Mouse (Mus musculus) CH12.LX (cell line): ENCODE measurements around the gene Adpgk. TPM values are rescaled to one million over a fixed set of nuclear protein-coding genes. Genes with fewer than 3 reads are reported as not detected.

Source experiments
- DNase-seq: peaks from one replicate; pipeline ENCODE4 v3.0.0-alpha.2; 2013; ENCODE audit errors: extremely low read depth
- H3K27ac ChIP-seq: 2 replicates; pipeline ENCODE4 v1.5.1; 2012; ENCODE audit warnings: low read depth, mild to moderate bottlenecking, control low read depth, moderate library complexity; ENCODE audit not compliant: insufficient read depth
- H3K27me3 ChIP-seq: replicated peaks from 2 replicates; pipeline ENCODE3; 2012; ENCODE audit warnings: inconsistent platforms
- H3K36me3 ChIP-seq, 2 experiments: replicated peaks in 1 of 2; 2 replicates each; pipeline versions ENCODE3 to v1.6.1; 2012; ENCODE audit warnings: inconsistent platforms in 1 of 2, low read length in 1 of 2, mild to moderate bottlenecking in 1 of 2, mixed read lengths in 1 of 2, moderate library complexity in 1 of 2; ENCODE audit not compliant: control insufficient read depth in 1 of 2, insufficient read depth in 1 of 2
- H3K4me1 ChIP-seq, 2 experiments: 2 replicates each; pipeline ENCODE4 v1.6.1; 2012; ENCODE audit warnings: inconsistent platforms in 1 of 2, moderate library complexity in 1 of 2; ENCODE audit not compliant: insufficient read depth in 2 of 2, control insufficient read depth in 1 of 2
- H3K4me2 ChIP-seq: 2 replicates; pipeline ENCODE4 v1.6.1; 2012; ENCODE audit warnings: low read depth, mild to moderate bottlenecking, control low read depth; ENCODE audit not compliant: poor library complexity, insufficient read depth, severe bottlenecking
- H3K4me3 ChIP-seq, 3 experiments: fragments of 150-350 bp in 1 of 3; sonication (generic) in 1 of 3; replicated peaks in 1 of 3; 2 replicates each; pipeline versions ENCODE3 to v1.5.1; 2011 to 2012; ENCODE audit warnings: low read depth in 2 of 3, low read length in 2 of 3, mild to moderate bottlenecking in 2 of 3, moderate library complexity in 2 of 3, control low read depth in 1 of 3, improper control_type of control experiment in 1 of 3, inconsistent platforms in 1 of 3, mixed read lengths in 1 of 3; ENCODE audit not compliant: poor library complexity in 1 of 3
- H3K79me2 ChIP-seq: replicated peaks from 2 replicates; pipeline ENCODE4 v1.6.1; 2012; ENCODE audit warnings: mild to moderate bottlenecking, moderate library complexity; ENCODE audit not compliant: control insufficient read depth, poor library complexity, insufficient read depth, severe bottlenecking; ENCODE audit errors: extremely low read depth
- H3K9ac ChIP-seq: 2 replicates; pipeline ENCODE4 v1.6.1; 2012; ENCODE audit warnings: low read depth, mild to moderate bottlenecking, control low read depth, moderate library complexity; ENCODE audit not compliant: insufficient read depth
- H3K9me3 ChIP-seq: replicated peaks from 2 replicates; pipeline ENCODE3; 2012; ENCODE audit warnings: low read length, inconsistent platforms, mixed read lengths
- CHD1 ChIP-seq: IDR thresholded peaks from 2 replicates; pipeline ENCODE4 v1.6.1; 2012; ENCODE audit warnings: low read depth, low read length, improper control_type of control experiment, inconsistent platforms
- CTCF ChIP-seq, 2 experiments: IDR thresholded peaks in 1 of 2; conservative IDR thresholded peaks in 1 of 2; 2 replicates each; pipeline ENCODE4 v1.5.1; 2011 to 2012; ENCODE audit warnings: low read depth in 2 of 2, low read length in 2 of 2, improper control_type of control experiment in 1 of 2, inconsistent platforms in 1 of 2, mild to moderate bottlenecking in 1 of 2, moderate library complexity in 1 of 2
- ETS1 ChIP-seq: conservative IDR thresholded peaks from 2 replicates; pipeline ENCODE4 v1.6.1; 2012; ENCODE audit warnings: low read depth, mild to moderate bottlenecking, inconsistent platforms, low read length, improper control_type of control experiment, moderate library complexity
- GABPA ChIP-seq: IDR thresholded peaks from 2 replicates; pipeline ENCODE4 v1.6.1; 2012; ENCODE audit warnings: low read depth, low read length, improper control_type of control experiment, inconsistent platforms; ENCODE audit not compliant: insufficient replicate concordance
- IRF4 ChIP-seq: IDR thresholded peaks from 2 replicates; pipeline ENCODE4 v1.6.1; 2014; ENCODE audit warnings: low read depth, mild to moderate bottlenecking, inconsistent platforms, low read length, improper control_type of control experiment
- MAZ ChIP-seq: IDR thresholded peaks from 2 replicates; pipeline ENCODE4 v1.6.1; 2012; ENCODE audit warnings: low read depth, mild to moderate bottlenecking, inconsistent platforms, low read length, improper control_type of control experiment, moderate library complexity
- MEF2A ChIP-seq: IDR thresholded peaks from 2 replicates; pipeline ENCODE4 v1.6.1; 2014; ENCODE audit warnings: low read depth, mild to moderate bottlenecking, inconsistent platforms, low read length, improper control_type of control experiment, borderline replicate concordance
- NRF1 ChIP-seq: IDR thresholded peaks from 2 replicates; pipeline ENCODE4 v1.6.1; 2014; ENCODE audit warnings: low read depth, mild to moderate bottlenecking, inconsistent platforms, low read length, improper control_type of control experiment, moderate library complexity
- PAX5 ChIP-seq: IDR thresholded peaks from 2 replicates; pipeline ENCODE4 v1.6.1; 2012; ENCODE audit warnings: low read length, inconsistent platforms, mixed read lengths
- RCOR1 ChIP-seq: conservative IDR thresholded peaks from 2 replicates; pipeline ENCODE4 v1.6.1; 2012; ENCODE audit warnings: low read depth, mild to moderate bottlenecking, inconsistent platforms, low read length, improper control_type of control experiment
- SIN3A ChIP-seq: IDR thresholded peaks from 2 replicates; pipeline ENCODE4 v1.6.1; 2012; ENCODE audit warnings: low read length, improper control_type of control experiment, inconsistent platforms
- TCF12 ChIP-seq: IDR thresholded peaks from 2 replicates; pipeline ENCODE4 v1.6.1; 2014; ENCODE audit warnings: low read depth, mild to moderate bottlenecking, inconsistent platforms, low read length, improper control_type of control experiment
- UBTF ChIP-seq: IDR thresholded peaks from 2 replicates; pipeline ENCODE4 v1.6.1; 2012; ENCODE audit warnings: low read depth, mild to moderate bottlenecking, inconsistent platforms, low read length, improper control_type of control experiment, moderate library complexity
- USF1 ChIP-seq: IDR thresholded peaks from 2 replicates; pipeline ENCODE4 v1.6.1; 2014; ENCODE audit warnings: low read depth, mild to moderate bottlenecking, inconsistent platforms, low read length, improper control_type of control experiment
- ZNF384 ChIP-seq: IDR thresholded peaks from 2 replicates; pipeline ENCODE4 v1.6.1; 2012; ENCODE audit warnings: low read depth, low read length, improper control_type of control experiment, inconsistent platforms
- dilution Hi-C: fragments of 300-500 bp; cut with MboI; formaldehyde crosslinking; loops from 2 replicates; pipeline ENCODE4 v1.14.3; 2020; ENCODE audit warnings: low sequenced_read_pairs; ENCODE audit not compliant: extremely low pct_unique_long_range_greater_than_20kb, extremely low pct_ligation_motif_present
- in situ Hi-C: fragments of 300-500 bp; cut with MboI; formaldehyde crosslinking; loops from 3 replicates; pipeline ENCODE4 v1.14.3; 2019; ENCODE audit warnings: low sequenced_read_pairs, low pct_ligation_motif_present, low pct_unique_long_range_greater_than_20kb, mixed read lengths
- polyA plus RNA-seq: library from polyadenylated mRNA; unstranded; fragments of >175 nt; gene quantifications from 2 replicates; pipeline ENCODE4 v1.2.1, GENCODE M21; 2012; ENCODE audit warnings: low read depth; ENCODE audit not compliant: insufficient read length
- total RNA-seq, 2 experiments: library from RNA; depleted of rRNA; stranded (reverse); fragments of 300-350 nt in 1 of 2; fragments of >200 nt in 1 of 2; gene quantifications; 2 replicates each; pipeline ENCODE4 v1.2.3; 2012 to 2014

Gene Adpgk
- total and polyA plus RNA-seq, 3 experiments, result 45.2 to 57.4 (median 48.4) TPM

- no peak overlapping the region for H3K4me2 ChIP-seq
- TF ChIP-seq NRF1 (no peak), CTCF (conservative IDR thresholded peaks at IDR 0.05 in 1 of 2, IDR thresholded peaks at IDR 0.05 in 1 of 2; ENCODE audit: low read depth in 2 of 2, low read length in 2 of 2) (peak in 1 of 2 experiments; percentile 37; a peak in 2 of 4 replicates), CHD1 (no peak), ZNF384 (no peak), MEF2A (no peak)
- dilution Hi-C loops (no loop called here), in situ Hi-C loops (no loop called here)
- H3K79me2 ChIP-seq, result no peaks in the 10 kb centered on the region
- H3K36me3 ChIP-seq, result no peaks in the 10 kb centered on the region
- no peak overlapping the region for H3K27ac ChIP-seq
- no peak for DNase-seq
- no peaks in the 10 kb centered on the region for H3K27me3 ChIP-seq
- H3K4me3 ChIP-seq, result no peak overlapping the region
- no peak overlapping the region for H3K9ac ChIP-seq
- H3K9me3 ChIP-seq, result no peaks in the 10 kb centered on the region
- H3K4me1 ChIP-seq, result peaks cover 6 to 13% of the 10 kb centered on the region in 2 experiments
Observed at GRCm38 (mm10) chr9:59273199-59273598, 18.2 kb upstream of the Adpgk start.

- Histone ChIP-seq H3K27me3 (no peaks in the 10 kb centered on the region), H3K9me3 (no peaks in the 10 kb centered on the region), H3K27ac (no peak overlapping the region), H3K4me3 (no peak overlapping the region), H3K79me2 (no peaks in the 10 kb centered on the region), H3K4me2 (no peak overlapping the region), H3K9ac (no peak overlapping the region), H3K4me1 (peaks cover 7 to 20% of the 10 kb centered on the region in 2 experiments), H3K36me3 (no peaks in the 10 kb centered on the region)
- dilution Hi-C loops (no loop called here), in situ Hi-C loops (loop anchor here (25.0 kb wide), 1 partner anchor 713 kb away; the partner anchor contains the start of gene Cd276)
- TF ChIP-seq RCOR1, result no peak
- no peak for TF ChIP-seq ZNF384
- no peak for TF ChIP-seq SIN3A
- TF ChIP-seq CTCF (conservative IDR thresholded peaks at IDR 0.05 in 1 of 2, IDR thresholded peaks at IDR 0.05 in 1 of 2; ENCODE audit: low read depth in 2 of 2, low read length in 2 of 2), result no peak
- no peak for TF ChIP-seq ETS1
- TF ChIP-seq CHD1, result no peak
- no peak for TF ChIP-seq MAZ
- no peak for TF ChIP-seq IRF4
- TF ChIP-seq UBTF, result no peak
- no peak for TF ChIP-seq TCF12
- no peak for TF ChIP-seq GABPA
- TF ChIP-seq USF1, result no peak
- no peak for TF ChIP-seq PAX5
- no peak for DNase-seq
Observed at GRCm38 (mm10) chr9:59274846-59275455, 16.4 kb upstream of the Adpgk start.
